Mouse (Mus musculus): ENCODE data around the gene Ganc.

DNA sequence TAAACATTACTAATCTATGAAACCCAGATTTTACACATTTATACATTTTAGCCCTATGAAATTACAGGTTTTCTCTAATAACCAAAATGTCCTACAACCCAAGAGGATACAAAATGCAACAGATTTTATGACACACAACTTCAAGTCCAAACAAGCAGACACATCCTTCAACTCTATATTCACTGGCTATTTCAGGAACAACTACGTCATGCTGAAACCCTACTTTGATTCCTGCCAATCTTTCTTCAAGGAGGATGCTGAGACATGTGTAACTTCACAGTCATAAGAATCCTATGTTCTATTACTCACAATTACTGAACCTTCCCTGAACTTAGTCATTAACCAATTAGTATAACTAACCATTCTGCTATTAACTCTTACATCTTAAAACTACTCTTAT is 16.4 kb upstream of the Ganc start:
- TF ChIP-seq CTCF (IDR thresholded peaks at IDR 0.05; ENCODE audit: low read depth) = no peak
- TF ChIP-seq EP300 (IDR thresholded peaks at IDR 0.05; ENCODE audit: low read depth) = no peak
